ENCODE assay signal across 1 mouse cellular context in the genomic region with DNA sequence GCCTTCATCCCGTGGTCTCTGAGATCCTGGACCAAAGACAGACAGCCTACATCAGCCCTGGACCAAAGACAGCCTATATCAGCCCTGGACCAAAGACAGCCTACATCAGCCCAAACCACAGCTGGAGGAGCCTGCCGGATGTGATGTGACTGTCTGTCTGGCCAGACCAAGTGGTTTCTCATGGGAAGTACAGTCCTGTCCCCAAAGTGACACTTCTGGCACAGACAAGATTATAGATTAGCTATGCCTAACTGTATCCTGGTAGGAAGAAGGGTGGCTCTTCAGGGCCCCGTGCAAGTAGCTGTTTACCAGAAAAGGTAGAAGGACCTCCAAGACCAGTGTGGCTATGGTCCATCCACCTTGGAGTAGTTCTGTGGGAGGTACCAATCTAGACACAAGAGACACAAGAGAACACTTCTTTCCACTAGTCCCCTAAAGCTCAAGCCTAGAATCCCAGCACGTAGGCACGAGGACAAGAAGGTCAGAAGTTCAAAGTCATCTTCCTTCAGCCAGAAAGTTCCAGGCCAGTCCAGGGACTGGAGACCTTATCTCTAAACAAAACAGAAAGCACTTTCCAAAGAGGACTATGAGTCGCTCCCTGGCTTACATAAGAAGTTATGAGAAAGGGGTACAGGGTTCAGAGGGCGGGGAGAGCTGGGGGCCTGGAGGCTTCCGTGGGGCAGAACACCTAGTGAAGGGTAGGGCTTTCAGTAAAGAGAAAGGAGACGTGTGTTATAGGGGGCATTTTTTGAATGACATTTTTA.
TF ChIP-seq lines count a peak whose summit lies in the region.

No protein-coding gene starts in this region.

TF ChIP-seq in MEL, 35 proteins besides CTCF, POLR2A, EP300 and RAD21 (continued from another document):
- no peak for TF ChIP-seq MEF2A (IDR thresholded peaks at IDR 0.05; ENCODE audit: extremely low read depth, insufficient replicate concordance, low read depth, low read length, poor library complexity, severe bottlenecking)
